Mouse (Mus musculus) cerebellum, adult 2 months (tissue): Measurements from ENCODE around the gene Trpv1.

Experiments
- CTCF ChIP-seq: fragments of 200-500 bp; IDR thresholded peaks from 2 replicates; pipeline ENCODE4 v1.5.1; 2011; ENCODE audit warnings: low read depth, mild to moderate bottlenecking, control low read depth, low read length, moderate library complexity, borderline replicate concordance; ENCODE audit not compliant: insufficient read depth
- POLR2A ChIP-seq: fragments of 200-500 bp; IDR thresholded peaks from 2 replicates; pipeline ENCODE4 v1.6.1; 2011; ENCODE audit warnings: low read length, control low read depth, borderline replicate concordance; ENCODE audit not compliant: insufficient read depth

DNA sequence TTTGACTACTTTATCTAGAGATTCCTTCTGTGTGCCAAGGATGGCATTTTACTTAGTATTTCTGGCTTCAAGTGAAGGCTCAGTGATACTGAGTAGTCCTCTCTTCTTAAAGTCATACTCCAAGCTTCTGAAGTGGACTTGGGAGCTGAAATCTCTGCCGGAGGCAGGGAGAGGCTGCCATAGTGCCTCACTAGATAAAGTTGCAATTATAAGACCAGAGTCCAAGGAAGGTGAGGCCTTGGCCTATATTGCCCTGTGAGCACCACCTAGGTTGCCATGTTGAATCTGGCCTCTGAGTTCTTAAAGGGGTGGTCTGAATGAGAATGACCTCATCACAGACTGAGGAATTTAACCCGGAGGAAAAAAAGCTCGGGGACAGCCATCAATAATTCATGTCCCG, 8.7 kb downstream of the Trpv1 start:
- TF ChIP-seq CTCF (no peak), POLR2A (no peak)
